Comparison of ENCODE assay signal across 8 mouse cellular contexts in genomic region chr11:3834421-3835098, GRCm38 (mm10). TPM values are rescaled to one million over a fixed set of nuclear protein-coding genes. Genes with fewer than 3 reads are reported as not detected.
DNase-seq lines count a peak whose midpoint lies in the region; ATAC-seq and TF ChIP-seq lines count a peak whose summit lies in the region.

No protein-coding gene starts in this region.

- no peak for DNase-seq in cerebellum, adult 8-10 months
- peak; percentile 54 for DNase-seq in MEL (ENCODE audit: low read depth, low spot score)
- DNase-seq in hindbrain, postnatal 0 days (ENCODE audit: low spot score), result peak; percentile 34
- peak; percentile 22 for DNase-seq in liver, embryonic 13.5 days
- DNase-seq in retina, postnatal 7 days (ENCODE audit: low read depth, low spot score), result peak; percentile 14
- DNase-seq in right cerebral cortex, postnatal 25 days, result no peak

- TF ChIP-seq CTCF in MEL (IDR thresholded peaks at IDR 0.05 in 2 of 3, conservative IDR thresholded peaks at IDR 0.05 in 1 of 3; ENCODE audit: control insufficient read depth in 1 of 3, insufficient read depth in 1 of 3, low read depth in 2 of 3, low read length in 3 of 3, poor library complexity in 1 of 3, severe bottlenecking in 1 of 3), result peak; percentile 71 to 94 (median 76)
- peak; percentile 74 for TF ChIP-seq CTCF in hindbrain, postnatal 0 days (IDR thresholded peaks at IDR 0.05; ENCODE audit: low read depth)

- H3K9ac ChIP-seq in MEL (ENCODE audit: control insufficient read depth, low read depth, low read length, poor library complexity, severe bottlenecking), result no peak overlapping the region
- no peak overlapping the region for H3K9ac ChIP-seq in embryonic facial prominence, embryonic 12.5 days
- no peak overlapping the region for H3K9ac ChIP-seq in hindbrain, postnatal 0 days (replicated peaks; ENCODE audit: low read length)
- no peak overlapping the region for H3K9ac ChIP-seq in liver, embryonic 13.5 days

- peak; percentile 2; the same call in 1 of the 2 replicates for TF ChIP-seq RAD21 in MEL (IDR thresholded peaks at IDR 0.05; ENCODE audit: low read depth, low read length)

- H3K4me1 ChIP-seq in MEL (ENCODE audit: control insufficient read depth in 1 of 2, insufficient read depth in 2 of 2, low read length in 2 of 2), result no peaks in the 10 kb centered on the region
- H3K4me1 ChIP-seq in embryonic facial prominence, embryonic 12.5 days, result no peaks in the 10 kb centered on the region; the same call in 1 of the 2 replicates
- H3K4me1 ChIP-seq in hindbrain, postnatal 0 days (ENCODE audit: insufficient read depth, low read length), result no peaks in the 10 kb centered on the region
- H3K4me1 ChIP-seq in liver, embryonic 13.5 days (replicated peaks), result no peaks in the 10 kb centered on the region

- H3K9me3 ChIP-seq in MEL (replicated peaks; ENCODE audit: insufficient read depth, low read length), result no peaks in the 10 kb centered on the region
- H3K9me3 ChIP-seq in embryonic facial prominence, embryonic 12.5 days, result no peaks in the 10 kb centered on the region
- no peaks in the 10 kb centered on the region for H3K9me3 ChIP-seq in hindbrain, postnatal 0 days (ENCODE audit: low read length)
- no peaks in the 10 kb centered on the region for H3K9me3 ChIP-seq in liver, embryonic 13.5 days (replicated peaks)

- WGBS in embryonic facial prominence, embryonic 12.5 days, result 48% methylated on average over 13 of the region's 13 CpGs
- WGBS in hindbrain, postnatal 0 days, result 47% methylated on average over 13 of the region's 13 CpGs
- 34% methylated on average over 13 of the region's 13 CpGs for WGBS in liver, embryonic 13.5 days (ENCODE audit: insufficient replicate concordance)

- TF ChIP-seq EP300 in MEL (IDR thresholded peaks at IDR 0.05; ENCODE audit: low read depth in 1 of 2, low read length in 2 of 2), result no peak

- H3K4me3 ChIP-seq in MEL (ENCODE audit: control insufficient read depth in 1 of 2, insufficient read depth in 1 of 2, low read depth in 2 of 2, low read length in 2 of 2), result no peak overlapping the region
- no peak overlapping the region for H3K4me3 ChIP-seq in embryonic facial prominence, embryonic 12.5 days
- H3K4me3 ChIP-seq in hindbrain, postnatal 0 days (ENCODE audit: low read length), result no peak overlapping the region
- no peak overlapping the region for H3K4me3 ChIP-seq in liver, embryonic 13.5 days (replicated peaks)

- 0 out of 2 replicates have a peak, but pooled peaks have one; percentile 15 for ATAC-seq in cerebellum, adult (ENCODE audit: insufficient number of reproducible peaks, low FRiP score, low TSS enrichment)
- 0 out of 2 replicates have a peak, but pooled peaks have one; percentile 35 for ATAC-seq in embryonic facial prominence, embryonic 12.5 days (ENCODE audit: insufficient number of reproducible peaks, insufficient read depth, low FRiP score, low TSS enrichment)
- ATAC-seq in hindbrain, postnatal 0 days, result peak; percentile 30
- no peak; the same call in 1 of the 2 replicates for ATAC-seq in liver, embryonic 13.5 days (ENCODE audit: low read depth)

- H3K27ac ChIP-seq in MEL (ENCODE audit: control insufficient read depth, low read depth, low read length), result no peak overlapping the region
- no peak overlapping the region for H3K27ac ChIP-seq in embryonic facial prominence, embryonic 12.5 days
- peak overlapping the region; percentile 77 for H3K27ac ChIP-seq in hindbrain, postnatal 0 days
- no peak overlapping the region for H3K27ac ChIP-seq in liver, embryonic 13.5 days

- H3K27me3 ChIP-seq in MEL (ENCODE audit: control insufficient read depth in 1 of 2, insufficient read depth in 2 of 2, low read length in 2 of 2), result no peaks in the 10 kb centered on the region
- no peaks in the 10 kb centered on the region for H3K27me3 ChIP-seq in embryonic facial prominence, embryonic 12.5 days
- H3K27me3 ChIP-seq in hindbrain, postnatal 0 days (ENCODE audit: insufficient read depth, low read length), result no peaks in the 10 kb centered on the region; the same call in 1 of the 2 replicates
- no peaks in the 10 kb centered on the region for H3K27me3 ChIP-seq in liver, embryonic 13.5 days

- H3K4me2 ChIP-seq in embryonic facial prominence, embryonic 12.5 days (replicated peaks), result peak overlapping the region; percentile 20
- no peak overlapping the region for H3K4me2 ChIP-seq in hindbrain, postnatal 0 days (ENCODE audit: low read depth, low read length)
- H3K4me2 ChIP-seq in liver, embryonic 13.5 days, result peak overlapping the region; percentile 23; the same call in 1 of the 2 replicates

- no peak for TF ChIP-seq POLR2A in MEL (IDR thresholded peaks at IDR 0.05; ENCODE audit: control insufficient read depth in 1 of 2, insufficient read depth in 1 of 2, low read depth in 1 of 2, low read length in 2 of 2, poor library complexity in 1 of 2)

- no peaks in the 10 kb centered on the region for H3K36me3 ChIP-seq in MEL (ENCODE audit: control insufficient read depth in 1 of 2, insufficient read depth in 2 of 2, low read length in 2 of 2)
- H3K36me3 ChIP-seq in embryonic facial prominence, embryonic 12.5 days, result no peaks in the 10 kb centered on the region
- H3K36me3 ChIP-seq in hindbrain, postnatal 0 days (ENCODE audit: insufficient read depth, low read length), result no peaks in the 10 kb centered on the region
- H3K36me3 ChIP-seq in liver, embryonic 13.5 days, result no peaks in the 10 kb centered on the region

- no peaks in the 10 kb centered on the region for H3K79me2 ChIP-seq in MEL (ENCODE audit: control insufficient read depth, insufficient read depth, low read length, poor library complexity)

TF ChIP-seq in MEL, 35 proteins besides CTCF, POLR2A, EP300 and RAD21:
- no peak for TF ChIP-seq MYB (IDR thresholded peaks at IDR 0.05; ENCODE audit: low read depth, low read length)
- no peak for TF ChIP-seq GABPA (IDR thresholded peaks at IDR 0.05; ENCODE audit: low read depth, low read length)
- no peak for TF ChIP-seq TBP (IDR thresholded peaks at IDR 0.05; ENCODE audit: low read depth, low read length)
- TF ChIP-seq CHD1 (IDR thresholded peaks at IDR 0.05; ENCODE audit: low read depth, low read length), result no peak
- TF ChIP-seq POLR2AphosphoS2 (IDR thresholded peaks at IDR 0.05; ENCODE audit: low read length), result no peak
- TF ChIP-seq TAL1 (IDR thresholded peaks at IDR 0.05; ENCODE audit: low read length), result no peak
- no peak for TF ChIP-seq MAZ (IDR thresholded peaks at IDR 0.05; ENCODE audit: low read depth, low read length)
- no peak for TF ChIP-seq ZC3H11A (IDR thresholded peaks at IDR 0.05; ENCODE audit: low read depth, low read length)
- TF ChIP-seq USF1 (IDR thresholded peaks at IDR 0.05; ENCODE audit: low read depth, low read length), result no peak
- TF ChIP-seq BHLHE40 (IDR thresholded peaks at IDR 0.05; ENCODE audit: borderline replicate concordance, low read depth, low read length), result no peak
- no peak for TF ChIP-seq CHD2 (IDR thresholded peaks at IDR 0.05; ENCODE audit: low read length)
- TF ChIP-seq ETS1 (IDR thresholded peaks at IDR 0.05; ENCODE audit: low read depth, low read length), result no peak
- no peak for TF ChIP-seq JUND (IDR thresholded peaks at IDR 0.05; ENCODE audit: low read depth, low read length)

RNA-seq across cellular contexts. Expression of gene Osbp2, which starts 29.1 kb away (rescaled TPM):
- total RNA-seq in MEL (2012; rRNA removed), result not detected in 2 replicates
- under 1 TPM in 1 of 2 experiments, not detected in 1; 0.04 TPM for polyA plus RNA-seq in MEL (2012; ENCODE audit: insufficient read depth in 1 of 2, insufficient read length in 2 of 2, low read depth in 1 of 2, low replicate concordance in 2 of 2, missing spikeins in 1 of 2)
- polyA plus RNA-seq in embryonic facial prominence, embryonic 12.5 days (2016; fragmentation: Nextera tagmentation; extraction: Ambion mirVana), result 2.1 TPM in 2 replicates
- total RNA-seq in hindbrain, postnatal 0 days (2014; rRNA removed), result 78.3 and 87.5 TPM in 2 replicates
- 33.8 and 39.7 TPM in 2 replicates for polyA plus RNA-seq in hindbrain, postnatal 0 days (2015; fragmentation: Nextera tagmentation; extraction: Ambion mirVana)
- polyA plus RNA-seq in liver, embryonic 13.5 days (2015; fragmentation: Nextera tagmentation; extraction: Ambion mirVana), result 0.18 and 0.27 TPM in 2 replicates

Comparison
In these comparisons a context has a peak if more than half of its experiments do, and no peak if none do; other contexts are left out.
1. DNase-seq: peak in MEL (single experiment), hindbrain, postnatal 0 days (single experiment), liver, embryonic 13.5 days (single experiment) and retina, postnatal 7 days (single experiment); none in cerebellum, adult 8-10 months (single experiment) and right cerebral cortex, postnatal 25 days (single experiment).
2. RNA of gene Osbp2, which starts 29.1 kb away (polyA plus RNA-seq): 33.8 to 39.7 TPM in hindbrain, postnatal 0 days; 2.1 TPM in embryonic facial prominence, embryonic 12.5 days, 0.18 to 0.27 TPM in liver, embryonic 13.5 days and 0.04 TPM in MEL; every median in the first group is over 10 times any median in the second.